Mouse (Mus musculus): ENCODE results near the gene Nipsnap1.

DNA sequence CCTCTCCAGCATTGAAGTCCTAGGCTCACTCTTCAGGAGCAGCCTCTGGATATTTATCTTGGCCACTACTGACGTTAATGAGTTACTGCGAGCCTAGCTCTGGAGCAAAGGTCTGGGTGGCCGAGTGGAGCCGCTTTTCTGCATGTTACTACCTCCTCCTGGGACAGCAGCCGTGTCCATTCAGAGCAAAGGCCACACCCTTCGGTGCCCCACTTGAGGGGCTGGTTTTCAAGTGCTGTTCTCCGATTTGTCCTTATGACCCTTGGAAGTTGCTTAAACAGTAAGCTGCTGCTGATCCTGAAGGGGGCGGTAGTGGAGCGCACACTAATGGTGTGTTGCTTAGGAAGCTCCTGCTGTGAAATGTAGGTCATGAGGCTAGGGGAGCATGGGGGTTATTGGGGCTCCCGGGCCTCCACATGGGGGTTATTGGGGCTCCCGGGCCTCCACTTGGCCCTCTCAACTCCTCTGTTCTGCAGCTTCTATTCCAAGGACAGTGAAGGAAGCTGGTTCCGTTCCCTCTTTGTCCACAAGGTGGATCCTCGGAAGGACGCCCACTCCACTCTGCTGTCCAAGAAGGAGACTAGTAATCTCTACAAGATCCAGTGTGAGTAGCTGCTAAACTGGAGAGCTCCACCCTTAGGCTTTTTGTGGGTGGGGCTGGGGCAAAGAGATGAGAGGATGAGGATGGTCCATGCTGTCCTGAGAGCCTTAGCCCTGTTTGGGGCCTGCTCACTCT, 9.3 kb downstream of the Nipsnap1 start:
- TF ChIP-seq TAL1 (IDR thresholded peaks at IDR 0.05; ENCODE audit: low read length) (no peak), GATA1 (IDR thresholded peaks at IDR 0.05; ENCODE audit: low read length) (no peak)
